Mouse (Mus musculus) ovary, postnatal 36 days (tissue): ENCODE measurements around the gene Gm49373.
"Not testable (repeated sequence)": the region's sequence is repeated elsewhere in the genome, so short reads cannot be mapped to it uniquely, and the experiment has no call there.

Experiments
- DNase-seq: peaks from one replicate; pipeline ENCODE4 v3.0.0; 2022; ENCODE audit warnings: low spot score, mixed read lengths

Gene Gm49373

GRCm38 (mm10) chr9:21072641-21073040, 255 bp downstream of the Gm49373 start:
- DNase-seq = no peak

DNA sequence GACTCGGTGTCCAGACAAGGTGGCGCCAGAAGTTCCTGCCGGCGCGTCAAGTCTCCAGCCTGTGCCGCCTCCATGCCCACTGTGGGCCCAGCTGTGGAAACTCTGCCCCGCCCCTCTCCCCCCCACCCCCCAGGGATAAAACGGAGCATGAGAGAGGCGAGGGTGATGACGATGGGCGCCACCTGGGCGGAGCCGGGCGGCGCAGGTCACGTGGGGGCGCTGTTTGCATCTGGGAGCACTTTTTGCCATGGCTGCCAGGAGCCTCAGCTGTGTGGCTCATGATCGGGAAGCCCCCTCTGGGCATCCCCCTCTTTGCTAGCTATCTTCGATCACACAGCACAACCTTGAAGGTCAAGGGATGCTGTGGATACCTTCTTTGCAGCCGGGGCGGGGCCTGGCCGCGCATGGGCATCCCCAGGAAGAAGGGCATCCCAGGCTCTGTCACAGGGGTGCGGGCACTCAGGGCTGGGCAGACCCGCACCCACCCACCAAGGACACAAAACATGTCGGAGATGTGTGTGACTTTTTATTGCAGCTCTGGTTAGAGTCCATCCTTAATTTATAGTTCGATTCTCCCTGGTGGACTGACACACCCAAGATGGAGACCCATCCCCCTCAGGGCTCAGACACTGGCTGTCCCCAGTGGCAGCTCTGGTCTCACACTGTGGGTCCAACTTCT, 5.8 kb downstream of the Gm49373 start, which contains the start of gene Zglp1:
TSS of gene Zglp1 (minus strand) at position 88 of the 679 bp plus-strand sequence.
- no peak for DNase-seq

GRCm38 (mm10) chr9:21062928-21063327, 10.0 kb downstream of the Gm49373 start:
- no peak for DNase-seq

DNA sequence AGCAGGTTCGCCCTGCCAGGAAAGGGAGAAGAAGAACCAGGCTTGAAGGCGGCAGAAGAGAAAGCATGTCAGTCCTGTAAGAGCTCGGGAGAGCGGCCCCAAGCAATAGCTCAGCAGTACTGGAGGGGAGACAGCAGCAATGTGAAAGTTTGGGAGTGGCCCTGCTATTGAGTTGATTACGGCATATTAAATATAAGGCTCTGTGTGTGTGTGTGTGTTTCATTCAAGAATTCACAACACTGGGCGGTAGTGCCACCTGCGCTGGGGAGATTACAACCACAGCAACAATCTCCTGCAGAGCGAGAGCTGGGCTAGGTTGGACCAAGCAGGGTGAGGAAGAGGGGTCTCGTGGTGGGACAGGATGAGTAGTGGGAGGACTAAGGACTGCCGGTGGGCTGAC, 21.3 kb downstream of the Gm49373 start:
- DNase-seq = no peak

GRCm38 (mm10) chr9:21045235-21045634, 27.7 kb downstream of the Gm49373 start:
- DNase-seq = no peak

DNA sequence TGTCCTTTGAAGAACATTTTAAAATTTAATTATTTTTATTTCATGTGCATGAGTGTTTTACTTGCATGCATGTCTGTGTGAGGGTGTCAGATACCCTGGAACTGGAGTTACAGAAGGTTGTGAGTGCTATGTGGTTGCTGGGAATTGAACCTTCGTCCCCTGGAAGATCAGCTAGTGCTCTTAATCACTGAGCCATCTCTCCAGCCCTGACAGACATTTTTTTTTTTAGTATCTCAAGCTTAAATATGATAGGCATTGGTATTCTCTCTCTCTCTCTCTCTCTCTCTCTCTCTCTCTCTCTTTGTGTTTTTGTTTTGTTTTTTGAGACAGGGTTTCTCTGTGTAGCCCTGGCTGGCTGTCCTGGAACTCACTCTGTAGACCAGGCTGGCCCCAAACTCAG, 28.1 kb downstream of the Gm49373 start:
- DNase-seq = not testable (repeated sequence)

- DNase-seq = no peak
Observed at GRCm38 (mm10) chr9:21043563-21043962, 29.3 kb downstream of the Gm49373 start.

- DNase-seq = no peak
Observed at GRCm38 (mm10) chr9:21041308-21041707, 31.6 kb downstream of the Gm49373 start.

DNA sequence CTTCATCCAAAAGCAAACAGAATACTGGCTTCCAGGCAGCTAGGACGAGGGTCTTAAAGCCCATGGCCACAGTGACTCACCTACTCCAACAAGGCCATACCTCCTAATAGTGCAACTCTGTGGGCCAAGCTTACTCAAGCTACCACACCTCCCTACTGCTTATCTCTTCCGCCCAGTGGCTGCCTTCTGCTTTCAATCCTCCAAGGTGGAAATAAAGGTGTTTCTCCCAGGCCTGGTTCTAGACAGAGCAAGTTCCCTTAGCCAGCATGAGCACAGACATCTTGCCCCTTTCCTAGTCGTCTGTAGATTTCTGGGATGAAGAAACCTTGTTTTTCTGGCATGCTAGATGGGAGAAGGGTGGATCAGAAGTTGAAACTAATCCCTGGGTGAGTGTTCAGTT, 33.1 kb downstream of the Gm49373 start:
- DNase-seq = no peak

DNA sequence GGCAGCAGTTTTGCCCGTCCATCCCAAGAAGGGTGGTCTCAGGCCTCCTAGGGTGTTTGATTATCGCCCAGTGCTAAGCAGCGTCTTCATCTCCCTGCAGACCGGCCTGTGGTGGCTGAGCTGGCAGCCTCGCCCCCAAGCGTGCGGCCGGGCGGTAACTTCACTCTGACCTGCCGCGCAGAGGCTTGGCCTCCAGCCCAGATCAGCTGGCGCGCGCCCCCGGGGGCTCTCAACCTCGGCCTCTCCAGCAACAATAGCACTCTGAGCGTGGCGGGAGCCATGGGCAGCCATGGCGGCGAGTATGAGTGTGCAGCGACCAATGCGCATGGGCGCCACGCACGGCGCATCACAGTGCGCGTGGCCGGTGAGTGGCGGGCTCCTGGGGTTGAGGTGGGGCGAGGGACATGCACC, 35.4 kb downstream of the Gm49373 start:
- DNase-seq = peak; percentile 59

- no peak for DNase-seq
Observed at GRCm38 (mm10) chr9:21036666-21037065, 36.2 kb downstream of the Gm49373 start.

GRCm38 (mm10) chr9:21036161-21036560, 36.7 kb downstream of the Gm49373 start:
- no peak for DNase-seq

DNA sequence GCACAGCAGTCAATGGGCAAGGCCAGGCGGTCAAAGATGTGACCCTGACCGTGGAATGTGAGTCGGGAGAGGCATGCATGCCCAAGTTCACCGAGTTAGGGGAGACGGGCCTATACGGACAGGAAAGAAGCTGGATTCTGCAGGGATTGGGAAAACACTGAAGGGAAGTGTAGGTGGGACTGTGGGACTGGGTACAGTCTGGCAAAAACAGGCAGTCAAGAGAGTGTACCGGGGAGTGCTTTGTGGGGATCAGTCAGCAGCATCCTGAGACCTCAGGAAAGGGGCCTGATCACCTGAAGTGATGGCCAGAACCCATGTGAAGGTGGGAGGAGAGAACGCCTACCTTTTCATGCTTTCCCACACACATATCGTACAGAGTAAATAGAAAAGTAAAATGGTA, 37.3 kb downstream of the Gm49373 start:
- DNase-seq = no peak

GRCm38 (mm10) chr9:21034481-21035085, 38.3 kb downstream of the Gm49373 start:
- DNase-seq = no peak

DNA sequence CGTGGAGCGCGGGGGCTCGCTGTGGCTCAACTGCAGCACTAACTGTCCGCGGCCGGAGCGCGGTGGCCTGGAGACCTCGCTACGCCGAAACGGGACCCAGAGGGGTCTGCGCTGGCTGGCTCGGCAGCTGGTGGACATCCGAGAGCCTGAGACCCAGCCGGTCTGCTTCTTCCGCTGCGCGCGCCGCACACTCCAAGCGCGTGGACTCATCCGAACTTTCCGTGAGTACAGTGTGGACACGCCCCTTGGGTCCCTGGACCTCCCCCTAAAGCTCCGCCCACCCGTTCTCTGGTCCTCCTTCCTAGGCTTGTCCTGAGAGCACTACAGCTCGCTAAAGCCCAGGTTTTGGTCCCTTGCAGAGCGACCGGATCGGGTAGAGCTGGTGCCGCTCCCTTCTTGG, 39.8 kb downstream of the Gm49373 start:
- DNase-seq = peak; percentile 83

- no peak for DNase-seq
Observed at GRCm38 (mm10) chr9:21032491-21032890, 40.4 kb downstream of the Gm49373 start.

DNA sequence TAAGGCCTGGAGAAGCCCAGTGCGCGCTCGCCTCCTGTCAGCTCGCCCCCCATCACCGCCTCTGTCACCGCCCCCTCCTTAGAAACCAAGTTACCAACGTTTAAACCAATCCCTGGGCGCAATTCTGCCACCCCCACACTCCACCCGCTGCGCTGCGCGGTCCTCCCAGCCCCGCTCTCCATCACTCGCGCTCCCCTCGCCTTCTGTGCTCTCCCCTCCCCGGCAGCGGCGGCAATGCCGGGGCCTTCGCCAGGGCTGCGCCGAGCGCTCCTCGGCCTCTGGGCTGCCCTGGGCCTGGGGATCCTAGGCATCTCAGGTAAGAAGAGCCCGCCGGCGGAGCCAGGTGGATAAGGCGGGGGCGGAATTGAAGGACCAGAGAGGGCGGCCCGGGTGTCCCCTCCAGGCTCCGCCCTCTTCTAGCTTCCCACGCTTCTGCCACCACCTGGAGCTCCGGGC, 41.0 kb downstream of the Gm49373 start, which contains the start of gene Icam5:
TSS of gene Icam5 (plus strand) at position 178 of the 456 bp plus-strand sequence.
- DNase-seq = peak; percentile 42

DNA sequence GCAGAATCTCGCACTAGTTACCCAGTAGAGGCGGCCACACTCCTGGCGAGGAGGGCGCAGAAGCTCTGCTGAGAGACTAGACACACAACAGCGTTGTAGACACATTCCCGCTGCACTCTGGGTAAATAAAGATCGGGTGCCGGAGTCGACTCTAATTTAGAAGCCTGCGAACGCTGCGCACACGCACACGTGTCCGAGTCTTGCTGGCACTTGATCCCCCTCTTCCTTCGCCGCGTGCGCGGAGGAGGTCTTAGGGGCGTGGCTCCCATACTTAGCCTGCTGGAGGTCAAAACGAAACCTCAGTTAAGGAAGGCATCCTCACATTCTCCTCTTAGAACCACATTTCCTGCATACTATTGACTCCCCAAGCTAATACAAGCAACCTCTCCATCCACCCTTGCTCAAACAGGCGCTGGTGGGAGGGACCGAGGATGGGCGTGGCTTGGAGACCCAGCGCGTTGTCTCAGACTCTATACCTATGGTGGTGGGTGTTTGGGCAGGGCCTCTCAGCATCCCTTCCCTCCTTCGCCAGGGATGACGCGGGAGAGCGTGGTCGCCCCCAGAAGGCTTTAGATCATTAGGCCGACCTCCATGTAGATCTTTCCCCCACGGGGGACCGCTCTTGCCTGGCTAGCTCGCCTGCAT, 41.5 kb downstream of the Gm49373 start:
- DNase-seq = peak; percentile 65

GRCm38 (mm10) chr9:21030781-21031250, 42.1 kb downstream of the Gm49373 start:
- peak; percentile 80 for DNase-seq

DNA sequence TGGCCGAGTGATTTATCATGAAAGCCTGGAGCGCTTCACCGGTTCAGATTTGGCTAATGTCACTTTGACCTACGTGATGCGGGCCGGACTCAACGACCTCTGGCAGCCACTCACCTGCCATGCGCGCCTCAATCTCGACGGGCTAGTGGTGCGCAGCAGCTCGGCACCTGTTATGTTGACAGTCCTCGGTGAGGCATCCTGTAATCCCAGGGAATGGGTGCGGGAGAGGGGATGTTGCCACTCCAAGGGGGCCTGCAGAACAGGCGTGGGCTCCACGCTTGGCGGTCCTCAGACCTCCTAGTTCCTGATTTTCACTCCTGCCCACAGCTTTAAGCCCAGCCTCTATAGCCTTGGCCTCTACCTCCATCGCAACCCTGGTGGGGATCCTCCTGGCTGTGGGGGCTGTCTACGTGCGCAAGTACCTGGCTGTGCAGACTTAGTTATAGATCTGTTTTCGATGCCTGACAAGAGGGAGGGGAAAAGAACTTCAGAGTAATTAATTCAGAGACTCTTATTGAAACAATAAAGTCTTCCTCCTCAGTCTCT, 42.8 kb downstream of the Gm49373 start:
- DNase-seq = no peak

DNA sequence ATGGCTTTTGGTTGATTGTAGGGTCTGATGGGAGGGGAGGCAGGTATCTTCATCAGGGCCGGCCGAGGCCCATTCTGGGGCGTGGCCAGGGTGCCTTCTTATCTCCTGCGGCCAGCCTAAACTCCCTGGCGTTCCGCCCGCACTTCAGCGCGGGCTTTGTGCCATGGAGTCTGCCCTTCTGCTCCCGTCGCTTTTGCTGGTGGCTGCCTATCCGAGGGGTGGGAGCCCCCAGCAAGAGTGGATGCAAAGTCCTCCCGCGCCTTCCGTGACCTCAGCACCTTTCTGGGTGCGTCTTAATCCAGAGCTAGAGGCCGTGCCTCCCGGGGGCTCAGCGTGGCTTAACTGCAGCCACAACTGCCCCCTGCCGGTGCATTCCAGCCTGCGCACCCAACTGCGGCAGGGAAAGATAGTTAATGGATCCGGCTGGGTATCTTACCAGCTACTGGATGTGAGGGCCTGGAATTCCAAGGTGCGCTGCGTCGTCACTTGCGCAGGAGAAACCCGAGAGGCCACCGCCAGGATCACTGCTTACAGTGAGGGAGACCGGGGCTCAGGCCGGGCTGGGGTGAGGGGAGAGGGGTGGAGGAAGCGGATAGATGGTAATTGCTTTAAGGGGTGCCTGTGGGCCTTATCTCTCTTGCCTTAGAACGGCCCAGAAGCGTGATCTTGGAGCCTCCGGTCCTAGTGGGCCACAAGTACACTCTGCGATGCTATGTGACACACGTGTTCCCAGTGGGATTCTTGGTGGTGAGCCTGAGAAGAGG, 43.4 kb downstream of the Gm49373 start, which contains the start of gene Icam4:
TSS of gene Icam4 (plus strand) at position 83 of the 764 bp plus-strand sequence.
- DNase-seq = peak; percentile 84
